ENCODE assay signal across 13 mouse cellular contexts in genomic region chr9:114697926-114698325, GRCm38 (mm10).
"Had no signal": no experiment of that assay in that cellular context is flagged by ENCODE, and none has a peak within 500 bp of the region (broad histone marks: within the 10 kb centered on the region; RNA-seq: fewer than 3 reads in every experiment).

No protein-coding gene starts in this region.

- ATAC-seq: liver, embryonic 12.5 days; midbrain, embryonic 13.5 days; midbrain, embryonic 16.5 days had no signal

- DNase-seq: kidney, adult 2 months; kidney, postnatal 25 days; liver; lung, adult 18-20 months; lung, postnatal 10 days; lung, postnatal 36 days; retina, postnatal 1 day; thymus, adult 2 months; thymus, postnatal 14 days; thymus, postnatal 4 days had no signal
